Mouse (Mus musculus): ENCODE results near the gene Wfdc11.

DNA sequence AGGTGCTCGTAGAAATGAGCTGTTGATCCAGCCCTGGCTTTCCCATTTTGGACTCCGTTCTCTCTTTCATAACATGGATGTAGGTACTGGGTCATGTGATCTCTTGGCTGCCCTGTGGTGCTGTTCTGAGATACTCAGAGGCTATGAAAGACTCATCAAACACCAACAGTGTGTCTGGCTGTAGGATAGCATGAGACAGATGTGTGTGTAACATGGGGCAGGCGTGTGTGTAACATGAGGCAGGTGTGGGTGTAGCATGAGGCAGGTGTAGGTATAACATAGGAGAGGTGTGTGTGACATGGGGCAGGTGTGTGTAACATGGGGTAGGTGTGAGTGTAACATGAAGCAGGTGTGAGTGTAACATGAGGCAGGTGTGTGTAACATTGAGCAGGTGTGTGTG is 58.5 kb downstream of the Wfdc11 start:
- TF ChIP-seq GATA1 (IDR thresholded peaks at IDR 0.05; ENCODE audit: low read length) = no peak
- TF ChIP-seq TAL1 (IDR thresholded peaks at IDR 0.05; ENCODE audit: low read length) = no peak

Data from erythroblast, embryonic 14.5 days (primary cell).